Mouse (Mus musculus) intestine, embryonic 16.5 days (tissue): Measurements from ENCODE around the gene Pifo. TPM values are rescaled to one million over a fixed set of nuclear protein-coding genes. Genes with fewer than 3 reads are reported as not detected.

Experiments
- ATAC-seq: fragments of 200-750 bp; cut with Nextera tagmentation; 2 replicates; pipeline ENCODE4 v1.8.0; 2017; ENCODE audit warnings: moderate TSS enrichment, moderate library complexity
- H3K27ac ChIP-seq: fragments of 300-500 bp; sonication (generic); 2 replicates; pipeline ENCODE4 v1.5.1; 2014; ENCODE audit warnings: mild to moderate bottlenecking, low read length
- H3K27me3 ChIP-seq: fragments of 300-500 bp; sonication (generic); replicated peaks from 2 replicates; pipeline ENCODE4 v1.6.1; 2014; ENCODE audit warnings: low read length, control low read depth, mixed read lengths; ENCODE audit not compliant: control insufficient read depth, insufficient read depth
- H3K36me3 ChIP-seq: fragments of 300-500 bp; sonication (generic); 2 replicates; pipeline ENCODE4 v1.6.1; 2014; ENCODE audit warnings: low read length, control low read depth; ENCODE audit not compliant: control insufficient read depth, insufficient read depth
- H3K4me1 ChIP-seq: fragments of 300-500 bp; sonication (generic); 2 replicates; pipeline ENCODE4 v1.6.1; 2014; ENCODE audit warnings: low read length, control low read depth, mixed read lengths; ENCODE audit not compliant: control insufficient read depth, insufficient read depth
- H3K4me2 ChIP-seq: fragments of 300-500 bp; sonication (generic); 2 replicates; pipeline ENCODE4 v1.6.1; 2014; ENCODE audit warnings: low read depth, low read length, control low read depth
- H3K4me3 ChIP-seq: fragments of 300-500 bp; sonication (generic); 2 replicates; pipeline ENCODE4 v1.5.1; 2014; ENCODE audit warnings: mild to moderate bottlenecking, low read length
- H3K9ac ChIP-seq: fragments of 300-500 bp; sonication (generic); 2 replicates; pipeline ENCODE4 v1.6.1; 2014; ENCODE audit warnings: low read depth, low read length
- H3K9me3 ChIP-seq: fragments of 300-500 bp; sonication (generic); 2 replicates; pipeline ENCODE4 v1.6.1; 2016; ENCODE audit warnings: low read length, control low read depth; ENCODE audit not compliant: control insufficient read depth
- WGBS: fragments of 180-500 bp; shearing (Covaris S2); extraction: QIAGEN DNeasy Blood & Tissue Kit; methylation state at CpG from one replicate; pipeline ENCODE4 v1.1.7; 2014; 5-methylcytosine and 5-hydroxymethylcytosine counted together
- polyA plus RNA-seq: library from polyadenylated mRNA; unstranded; fragments of >200 nt; fragmentation: Nextera tagmentation; extraction: Ambion mirVana; gene quantifications from 2 replicates; pipeline ENCODE4 v1.2.1, GENCODE M21; 2015

The Pifo gene
- polyA plus RNA-seq, 1 experiment from 2014 or later = not detected

- peak; percentile 65 for ATAC-seq
- no peaks in the 10 kb centered on the region for H3K9me3 ChIP-seq
- peak overlapping the region; percentile 75 for H3K4me2 ChIP-seq
- H3K4me1 ChIP-seq = peaks cover 14% of the 10 kb centered on the region
- peaks cover 10% of the 10 kb centered on the region for H3K36me3 ChIP-seq
- peak overlapping the region; percentile 92 for H3K4me3 ChIP-seq
- H3K27ac ChIP-seq = peak overlapping the region; percentile 41; the same call in 1 of the 2 replicates
- under 1% methylated on average over 26 of the region's 26 CpGs for WGBS
- H3K27me3 ChIP-seq = no peaks in the 10 kb centered on the region
- peak overlapping the region; percentile 97 for H3K9ac ChIP-seq
Measured at GRCm38 (mm10) chr3:105959585-105959984, 54.9 kb downstream of the Pifo start.

DNA sequence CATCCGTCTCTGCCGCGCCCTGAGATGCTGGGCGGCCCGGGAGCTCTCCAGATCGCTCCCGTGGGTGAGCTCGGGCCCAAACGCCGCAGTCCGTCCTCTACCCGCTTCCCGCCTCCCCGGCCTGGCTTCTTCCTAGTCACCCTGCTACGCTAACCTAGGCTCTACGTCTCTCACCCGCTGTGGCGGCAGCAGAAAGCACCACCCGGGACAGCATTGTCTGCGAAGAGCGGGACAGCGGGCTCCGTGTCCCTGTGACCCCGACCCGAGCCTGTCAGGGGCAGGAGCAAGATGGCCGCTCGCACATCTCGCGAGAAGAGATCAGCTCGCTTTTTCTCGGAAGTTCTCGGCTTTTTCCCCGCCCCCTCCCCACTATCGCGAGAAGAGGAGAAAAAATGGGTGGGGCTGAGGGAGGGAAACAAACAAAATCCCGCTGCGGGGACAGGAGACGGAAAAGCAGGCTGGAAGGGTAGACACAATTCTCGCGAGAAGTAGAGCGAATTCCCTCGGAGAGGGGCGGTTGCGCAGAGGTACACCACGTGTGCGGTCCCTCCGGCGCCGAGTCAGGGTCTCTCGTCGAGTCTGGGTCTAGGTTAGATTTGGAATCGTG, 55.4 kb downstream of the Pifo start, which contains the start of gene Wdr77:
Gene Wdr77, plus strand, starts transcription at position 396 of the 607 bp plus-strand sequence.
- ATAC-seq = peak; percentile 98
- WGBS = under 1% methylated on average over 51 of the region's 52 CpGs
- no peaks in the 10 kb centered on the region for H3K9me3 ChIP-seq

GRCm38 (mm10) chr3:105958204-105958603, 56.2 kb downstream of the Pifo start:
- 37% methylated on average over 5 of the region's 5 CpGs for WGBS

More for the DNA sequence above, 55.4 kb downstream of the Pifo start, which contains the start of gene Wdr77:
- Histone ChIP-seq H3K4me1 (peaks cover 14% of the 10 kb centered on the region), H3K27me3 (no peaks in the 10 kb centered on the region), H3K27ac (peak within 1 kb of the TSS; percentile 93), H3K4me2 (peak within 1 kb of the TSS; percentile 78), H3K36me3 (peaks cover 7% of the 10 kb centered on the region), H3K4me3 (peak within 1 kb of the TSS; percentile 92), H3K9ac (peak within 1 kb of the TSS; percentile 97)

GRCm38 (mm10) chr3:105957235-105957634, 57.2 kb downstream of the Pifo start:
- Histone ChIP-seq H3K9me3 (no peaks in the 10 kb centered on the region), H3K9ac (no peak overlapping the region), H3K4me1 (peaks cover 14% of the 10 kb centered on the region), H3K36me3 (peaks cover 3% of the 10 kb centered on the region), H3K27ac (no peak overlapping the region), H3K27me3 (no peaks in the 10 kb centered on the region), H3K4me3 (no peak overlapping the region), H3K4me2 (peak overlapping the region; percentile 5; the same call in 1 of the 2 replicates)
- no peak for ATAC-seq
- WGBS = 96% methylated on average over 1 of the region's 1 CpGs

More at GRCm38 (mm10) chr3:105958204-105958603, 56.2 kb downstream of the Pifo start:
- Histone ChIP-seq H3K4me1 (peaks cover 14% of the 10 kb centered on the region), H3K4me2 (peak overlapping the region; percentile 78), H3K4me3 (peak overlapping the region; percentile 92), H3K9ac (peak overlapping the region; percentile 96), H3K36me3 (peaks cover 4% of the 10 kb centered on the region), H3K9me3 (no peaks in the 10 kb centered on the region), H3K27ac (no peak overlapping the region), H3K27me3 (no peaks in the 10 kb centered on the region)
- no peak for ATAC-seq

DNA sequence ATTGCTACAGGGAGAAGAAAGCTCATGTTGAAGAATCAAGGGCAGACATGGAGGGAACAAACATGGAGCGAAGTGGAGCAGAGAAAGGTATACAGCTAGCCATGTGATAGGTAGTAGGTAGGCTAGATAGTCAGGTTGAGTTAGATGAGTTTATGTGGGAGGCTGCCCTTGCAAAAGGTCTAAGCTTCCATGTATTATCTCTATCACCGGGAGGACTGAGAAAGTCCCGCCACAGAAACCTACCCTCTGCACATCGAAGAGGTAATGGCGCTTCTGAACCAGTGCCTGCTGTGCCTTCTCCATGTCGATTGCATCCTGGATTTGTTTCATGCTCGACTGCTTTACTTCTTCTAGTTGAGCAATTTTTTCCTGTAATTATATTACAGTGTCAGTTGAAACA, 63.1 kb downstream of the Pifo start:
- no peaks in the 10 kb centered on the region for H3K27me3 ChIP-seq
- no peak overlapping the region for H3K4me3 ChIP-seq
- H3K9ac ChIP-seq = no peak overlapping the region
- no peak for ATAC-seq
- no peaks in the 10 kb centered on the region for H3K9me3 ChIP-seq
- no peaks in the 10 kb centered on the region for H3K4me1 ChIP-seq
- H3K36me3 ChIP-seq = peaks cover 25% of the 10 kb centered on the region
- 93% methylated on average over 7 of the region's 7 CpGs for WGBS
- H3K4me2 ChIP-seq = no peak overlapping the region
- no peak overlapping the region for H3K27ac ChIP-seq

Other genes starting within 250 kb of the Pifo start
- gene Rap1a, start 213.3 kb downstream of the Pifo start, polyA plus RNA-seq = 104 and 107 TPM in 2 replicates
- 0.36 and 0.72 TPM in 2 replicates for gene Adora3, start 143.8 kb downstream of the Pifo start, polyA plus RNA-seq
- 0.79 and 0.89 TPM in 2 replicates for gene Tmigd3, start 143.7 kb downstream of the Pifo start, polyA plus RNA-seq
- gene I830077J02Rik, start 82.0 kb downstream of the Pifo start, polyA plus RNA-seq = 1.1 and 1.7 TPM in 2 replicates
- gene Wdr77, start 55.3 kb downstream of the Pifo start, polyA plus RNA-seq = 106 and 118 TPM in 2 replicates
- gene Atp5f1, start 54.5 kb downstream of the Pifo start, polyA plus RNA-seq = 672 and 703 TPM in 2 replicates
- 0.62 and 0.80 TPM in 2 replicates for gene Ovgp1, start 40.9 kb downstream of the Pifo start, polyA plus RNA-seq
- gene Chil5, start 18.2 kb upstream of the Pifo start, polyA plus RNA-seq = 0.18 TPM in 1 of 2 replicates, not detected in the other
- not detected in 2 replicates for gene Chia1, start 98.6 kb upstream of the Pifo start, polyA plus RNA-seq
- 0.35 and 0.55 TPM in 2 replicates for gene Chil3, start 152.9 kb upstream of the Pifo start, polyA plus RNA-seq
- not detected in 2 replicates for gene Chil4, start 204.9 kb upstream of the Pifo start, polyA plus RNA-seq